Mouse (Mus musculus): ENCODE results near the gene Gprasp2.
"Not testable (repeated sequence)": the region's sequence is repeated elsewhere in the genome, so short reads cannot be mapped to it uniquely, and the experiment has no call there.

DNA sequence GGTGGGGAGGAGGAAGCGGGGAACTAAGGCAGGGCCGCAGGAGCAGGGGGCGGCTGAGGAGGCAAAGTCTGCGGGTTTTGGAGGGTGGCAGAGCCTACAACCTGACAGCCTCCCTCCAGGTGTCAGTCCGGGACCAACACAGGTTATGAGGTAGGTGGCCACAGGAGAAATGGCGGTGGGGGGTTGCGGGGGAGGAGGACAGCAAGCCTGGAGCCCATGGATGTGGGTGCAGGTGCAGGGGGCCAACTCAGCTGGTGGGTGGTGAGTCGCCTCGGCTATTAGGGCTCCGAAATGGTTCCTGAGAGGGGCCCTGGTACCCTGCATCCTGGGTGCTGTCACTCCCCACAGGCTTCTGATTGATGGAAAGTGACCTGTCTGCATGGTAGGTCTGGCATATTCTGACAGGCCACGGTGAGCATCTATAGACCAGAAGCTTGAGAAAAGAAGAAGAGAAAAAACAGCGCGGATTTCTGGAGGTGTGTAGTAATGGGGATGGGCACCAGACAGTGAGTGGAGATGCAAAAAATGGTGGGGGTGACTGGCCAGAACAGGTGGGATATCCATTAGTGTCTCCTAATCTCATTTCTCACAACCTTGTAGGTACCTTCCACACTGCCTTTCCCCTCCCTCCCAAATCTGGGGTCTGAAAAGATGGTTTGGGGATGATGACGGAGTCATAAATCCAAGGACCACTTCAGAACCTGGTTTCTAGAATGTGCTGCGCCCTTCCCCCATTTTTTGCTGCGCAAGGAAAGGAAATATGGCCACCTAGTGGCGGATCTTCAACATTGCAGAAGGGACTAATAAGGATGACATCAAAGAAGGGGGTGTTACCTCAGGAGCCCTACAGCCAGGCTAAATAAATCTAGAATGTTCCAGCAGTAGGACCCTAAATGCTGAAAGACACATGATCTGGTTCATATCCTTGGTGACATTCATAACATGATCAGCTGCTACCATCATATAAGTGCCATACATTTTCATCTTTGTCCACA, 860 bp downstream of the Gprasp2 start:
- TF ChIP-seq CTCF (IDR thresholded peaks at IDR 0.05; ENCODE audit: control insufficient read depth, insufficient read depth, insufficient replicate concordance, low read depth, low read length); POLR2A (IDR thresholded peaks at IDR 0.05; ENCODE audit: control insufficient read depth, low read depth, low read length): not testable (repeated sequence)

Measured in testis, adult 2 months (tissue).